Mouse (Mus musculus) erythroid progenitor cell, adult 5-6 weeks (primary cell): ENCODE data around the gene Lgr6. TPM values are rescaled to one million over a fixed set of nuclear protein-coding genes. Genes with fewer than 3 reads are reported as not detected.

Source experiments
- ATAC-seq: replicated peaks from 2 replicates; pipeline ENCODE4 v1.8.0; 2016; ENCODE audit warnings: moderate number of reproducible peaks, mild to moderate bottlenecking, moderate TSS enrichment, inconsistent platforms; ENCODE audit not compliant: poor library complexity, low FRiP score, severe bottlenecking
- total RNA-seq, 2 experiments: library from RNA; stranded (forward) in 1 of 2; stranded (reverse) in 1 of 2; fragments of 150-400 nt in 1 of 2; fragments of 186-747, 209-891 nt in 1 of 2; gene quantifications; 2 replicates each; pipeline versions ENCODE4 v1.2.3 to v1.2.4; 2015 to 2017; ENCODE audit warnings: low replicate concordance in 2 of 2

The Lgr6 gene
- total RNA-seq, 2 experiments from 2014 or later: not detected

DNA sequence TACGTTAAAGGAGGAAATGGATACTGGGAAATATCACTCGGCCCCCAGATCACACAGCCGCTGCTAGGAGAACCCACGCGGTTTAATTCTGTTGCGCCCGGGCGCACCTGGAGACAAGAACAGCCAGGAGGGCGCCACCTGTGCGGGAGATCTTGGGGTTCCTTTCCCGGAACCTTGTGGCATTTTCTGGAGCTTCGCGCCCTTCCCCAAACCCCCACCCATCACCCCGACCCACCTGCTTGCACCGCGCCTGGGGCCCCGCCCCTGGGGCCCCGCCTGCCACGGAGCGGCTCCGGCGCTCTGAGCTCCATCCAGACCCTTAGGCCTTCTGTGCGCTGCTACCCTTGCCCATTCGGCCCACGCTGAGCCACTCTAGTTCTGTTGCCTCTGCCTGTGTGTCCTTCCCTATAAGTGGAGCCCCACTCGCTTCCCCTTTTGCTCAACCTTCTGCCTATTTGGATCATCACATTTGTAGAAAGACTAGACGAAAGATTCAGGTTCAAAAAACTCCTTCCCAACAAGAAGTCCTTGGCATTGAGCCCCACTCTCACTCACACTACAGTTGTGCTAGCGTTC lies 19.7 kb downstream of the Lgr6 start:
- ATAC-seq: no peak

DNA sequence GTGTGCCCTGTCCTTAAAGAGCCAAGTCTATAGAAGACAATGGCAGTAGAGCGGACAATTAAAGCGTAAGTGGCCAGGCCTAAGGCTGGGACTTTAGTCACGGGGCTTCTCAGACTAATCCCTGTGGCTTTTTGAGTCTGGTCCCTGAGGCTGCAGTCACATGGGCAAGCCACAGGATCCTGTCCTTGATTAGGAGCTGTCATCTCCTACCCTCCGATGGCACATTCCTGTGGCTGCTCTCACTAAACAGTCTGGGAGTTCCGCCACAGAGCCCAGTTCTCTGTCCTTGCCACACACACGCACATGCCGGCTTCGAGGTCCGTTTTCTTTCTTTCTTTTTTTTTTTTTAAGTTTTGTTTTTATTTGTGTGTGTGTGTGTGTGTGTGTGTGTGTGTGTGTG lies 21.6 kb downstream of the Lgr6 start:
- no peak for ATAC-seq

GRCm38 (mm10) chr1:135082267-135082666 lies 22.8 kb downstream of the Lgr6 start:
- ATAC-seq: no peak

DNA sequence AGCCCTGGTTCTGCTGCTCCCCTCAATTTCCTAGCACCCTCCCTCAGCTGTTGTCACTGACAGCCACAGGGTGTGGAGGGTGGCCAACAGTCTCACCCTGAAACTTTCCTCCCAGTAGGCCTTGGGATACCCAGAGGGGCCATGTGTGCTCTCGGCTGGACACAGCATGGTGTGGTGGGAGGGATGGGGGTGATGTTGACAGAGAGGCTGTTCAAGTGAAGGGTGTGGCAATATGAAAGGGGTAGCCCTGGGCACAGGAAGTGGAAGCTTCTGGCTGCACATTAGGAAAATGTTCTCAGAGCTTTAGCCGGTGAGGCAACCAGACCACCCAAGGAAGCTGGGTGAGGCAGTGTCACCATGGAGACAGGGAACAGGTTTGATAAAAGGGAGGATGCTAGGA lies 26.1 kb downstream of the Lgr6 start:
- ATAC-seq: no peak

- no peak for ATAC-seq
Measured at GRCm38 (mm10) chr1:135076470-135076869, 28.6 kb downstream of the Lgr6 start.

DNA sequence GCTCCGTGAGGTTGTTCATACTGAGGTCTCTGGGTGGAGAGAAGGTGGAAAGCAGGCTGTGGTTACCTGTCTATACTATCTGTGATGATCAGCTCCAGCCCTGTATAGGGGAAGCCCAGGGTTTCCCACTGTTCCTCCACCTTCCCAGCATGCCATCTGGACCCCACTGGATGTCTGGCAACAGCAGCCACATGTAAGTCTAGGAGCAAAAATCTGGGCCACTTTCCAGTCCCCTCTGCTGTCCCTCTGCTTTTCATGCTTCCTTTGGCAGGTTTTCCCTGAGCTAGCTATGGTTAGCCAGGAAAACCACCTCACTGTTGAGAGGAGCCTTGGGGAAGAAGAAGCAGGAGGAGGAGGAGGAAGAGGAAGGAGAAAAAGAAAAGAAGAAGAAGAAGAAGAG lies 29.8 kb downstream of the Lgr6 start:
- no peak for ATAC-seq

GRCm38 (mm10) chr1:135072643-135073042 lies 32.4 kb downstream of the Lgr6 start:
- ATAC-seq: no peak

DNA sequence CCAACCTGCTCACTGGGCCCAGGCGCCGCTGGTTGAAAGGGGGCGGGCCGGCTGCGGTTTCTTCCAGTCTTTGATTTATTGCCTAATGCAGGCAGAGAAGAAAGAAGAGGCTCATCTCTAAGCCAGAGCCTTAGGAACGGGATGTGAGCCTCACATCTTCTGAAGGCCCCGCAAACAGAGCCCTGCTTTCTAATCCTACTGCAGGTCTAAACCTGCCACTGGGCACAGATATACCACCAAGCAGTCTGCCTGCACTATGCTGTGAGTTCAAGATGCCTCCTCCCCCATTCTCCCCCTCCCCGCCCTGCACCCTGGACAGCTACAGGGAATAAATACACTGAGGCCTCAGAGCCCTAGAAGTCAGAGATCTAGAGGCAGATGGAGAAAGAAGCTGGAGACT lies 35.2 kb downstream of the Lgr6 start:
- no peak for ATAC-seq

DNA sequence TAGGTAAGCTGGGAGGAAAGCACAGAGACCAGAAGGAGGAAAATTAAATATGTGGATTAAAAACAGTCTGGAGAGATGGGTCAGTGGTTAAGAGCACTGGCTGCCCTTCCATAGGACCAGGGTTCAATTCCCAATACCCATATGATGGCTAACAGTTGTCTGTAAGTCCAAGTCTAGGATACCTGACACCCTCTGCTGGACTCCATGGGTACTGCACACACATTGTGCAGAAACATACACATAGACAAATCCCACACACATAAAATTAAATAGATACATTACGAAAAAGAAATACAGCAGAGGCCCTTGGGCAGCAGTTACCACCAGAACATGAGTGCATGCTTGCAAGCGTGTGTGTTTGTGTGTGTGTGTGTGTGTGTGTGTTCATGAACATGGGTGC lies 40.6 kb downstream of the Lgr6 start:
- no peak for ATAC-seq

DNA sequence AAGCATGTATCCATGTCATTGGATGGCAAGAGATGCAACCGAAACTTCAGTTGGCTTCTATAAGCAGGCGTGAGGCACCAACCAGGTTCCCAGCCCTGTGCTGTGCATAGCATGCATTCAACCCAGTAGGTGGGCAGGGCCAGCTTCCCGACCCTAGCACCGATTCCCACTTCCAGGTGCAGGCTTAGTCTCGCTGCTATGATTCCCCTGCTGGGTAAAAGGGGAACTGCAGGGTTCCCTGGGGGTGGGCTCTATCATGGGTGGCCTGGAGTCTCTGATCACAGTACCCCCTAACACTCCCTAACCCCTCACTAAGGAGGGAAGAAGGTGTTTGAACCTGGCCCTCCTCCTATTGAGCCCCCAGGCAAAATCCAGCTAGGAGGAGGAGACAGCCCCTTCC lies 42.1 kb downstream of the Lgr6 start:
- ATAC-seq: no peak

- ATAC-seq: no peak
Measured at GRCm38 (mm10) chr1:135061300-135061699, 43.8 kb downstream of the Lgr6 start.

DNA sequence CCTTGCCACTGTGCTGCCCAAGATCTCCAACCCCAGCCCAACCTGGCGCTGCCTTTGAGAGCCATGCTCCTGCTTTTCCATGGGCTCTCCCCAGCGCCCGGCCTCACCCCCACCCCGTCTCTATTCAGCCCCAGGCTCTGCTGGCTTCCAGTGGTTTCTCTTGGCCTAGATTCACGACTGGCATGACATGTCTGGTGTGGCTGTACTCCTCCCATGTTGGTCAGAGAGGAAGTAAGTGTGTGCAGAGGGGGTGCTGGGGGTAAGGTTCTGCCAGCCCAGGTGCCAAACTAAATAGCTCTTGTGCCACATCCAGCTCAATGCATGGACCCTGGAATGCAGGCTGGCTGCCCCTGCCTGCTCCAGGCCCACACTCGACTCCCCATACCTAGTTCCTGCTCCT lies 44.9 kb downstream of the Lgr6 start:
- ATAC-seq: no peak

DNA sequence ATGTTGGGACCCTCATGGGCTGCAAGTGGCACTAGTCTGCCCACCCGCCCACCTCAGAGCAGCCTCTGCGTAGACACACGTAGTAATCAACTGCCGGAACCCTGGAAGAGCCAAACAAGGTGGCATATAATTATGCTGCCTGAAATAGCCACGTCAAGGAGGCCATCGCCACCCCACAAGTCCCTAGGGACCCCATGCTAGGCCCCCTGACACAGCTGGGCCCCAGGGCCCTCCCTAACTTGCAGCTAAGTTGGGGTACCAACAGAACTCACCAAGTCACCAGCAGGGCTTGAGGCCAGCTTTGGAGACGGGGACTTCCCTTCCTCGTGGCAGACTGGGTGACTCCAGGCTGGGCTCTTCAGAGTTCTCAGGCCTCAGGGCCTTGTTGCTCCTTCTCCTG lies 48.2 kb downstream of the Lgr6 start:
- ATAC-seq: no peak

GRCm38 (mm10) chr1:135054121-135054520 lies 51.0 kb downstream of the Lgr6 start:
- no peak for ATAC-seq

DNA sequence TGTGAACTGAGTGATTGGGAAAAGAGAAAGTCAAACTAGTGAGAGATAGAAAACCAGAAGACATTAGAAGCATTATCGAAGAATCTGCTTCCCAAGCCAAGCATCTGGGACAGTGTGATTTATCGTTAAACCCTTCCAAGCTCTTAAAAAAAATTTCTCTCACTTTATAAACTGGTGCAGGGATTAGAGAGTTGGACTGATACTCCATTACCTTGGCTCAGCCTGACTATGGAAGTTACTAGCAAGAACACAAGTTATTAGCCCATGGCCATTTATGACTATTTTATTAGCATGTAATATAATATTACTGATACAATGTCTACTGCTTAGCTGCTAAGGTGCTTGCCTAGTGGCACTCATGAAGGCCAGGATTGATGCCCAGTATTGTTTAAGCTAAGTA lies 60.6 kb downstream of the Lgr6 start:
- ATAC-seq: no peak

- no peak for ATAC-seq
Measured at GRCm38 (mm10) chr1:135036297-135036696, 68.8 kb downstream of the Lgr6 start.

DNA sequence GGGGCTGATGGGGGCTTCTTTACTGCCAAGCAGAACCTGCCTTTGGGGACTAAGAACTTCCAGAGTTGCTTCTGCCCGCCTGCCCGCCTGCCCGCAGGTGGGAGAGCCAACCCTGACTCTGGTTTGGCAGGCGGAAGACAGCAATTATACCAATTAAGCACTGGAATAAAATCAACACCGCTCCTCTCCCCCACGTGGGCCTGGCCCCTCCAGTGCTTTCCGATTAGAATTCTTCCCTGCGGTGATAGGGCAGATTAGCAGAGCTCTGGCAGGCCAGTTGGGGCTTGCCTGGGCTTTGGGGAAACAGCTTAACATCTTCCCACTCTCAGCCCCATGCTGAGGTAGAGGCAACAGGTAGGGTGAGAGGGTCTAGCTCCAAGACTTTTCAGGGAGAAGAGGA lies 72.4 kb downstream of the Lgr6 start:
- ATAC-seq: no peak

DNA sequence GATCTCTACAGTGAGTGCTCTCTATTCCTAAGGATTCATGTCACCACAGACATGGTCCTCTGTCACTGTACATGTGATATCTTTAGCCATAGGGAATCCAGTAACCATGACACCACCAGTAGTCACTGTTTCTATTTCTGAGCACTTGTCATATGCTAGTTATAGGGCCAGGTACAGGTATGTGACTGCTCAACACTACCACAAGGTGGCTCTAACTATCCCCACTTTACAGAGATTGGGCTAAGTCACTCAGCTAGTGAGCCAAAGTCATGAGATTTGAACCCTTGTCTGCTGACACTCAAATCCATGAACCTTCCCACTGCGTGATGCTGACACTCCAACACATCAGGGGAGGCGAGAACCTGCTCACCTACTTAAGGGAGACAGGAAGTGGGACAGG lies 75.0 kb downstream of the Lgr6 start:
- no peak for ATAC-seq

DNA sequence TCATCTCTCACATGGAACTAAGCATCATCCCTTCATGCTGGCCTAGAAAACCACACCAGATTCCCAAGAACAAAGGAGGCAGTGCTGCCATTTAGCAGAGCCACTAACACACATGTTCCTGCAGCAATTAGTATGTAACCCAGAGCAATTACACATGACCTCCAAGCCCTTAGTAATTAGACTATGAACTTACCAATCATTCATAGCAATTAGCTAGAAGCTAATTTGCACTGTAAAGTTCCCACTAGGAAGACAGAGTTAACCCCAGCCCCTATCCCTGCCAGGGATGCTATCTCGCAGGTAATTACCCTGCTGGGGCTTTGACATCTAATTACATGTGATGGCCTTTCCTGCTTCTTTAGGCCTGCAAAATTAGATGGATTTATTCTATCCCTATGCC lies 78.8 kb downstream of the Lgr6 start:
- no peak for ATAC-seq

DNA sequence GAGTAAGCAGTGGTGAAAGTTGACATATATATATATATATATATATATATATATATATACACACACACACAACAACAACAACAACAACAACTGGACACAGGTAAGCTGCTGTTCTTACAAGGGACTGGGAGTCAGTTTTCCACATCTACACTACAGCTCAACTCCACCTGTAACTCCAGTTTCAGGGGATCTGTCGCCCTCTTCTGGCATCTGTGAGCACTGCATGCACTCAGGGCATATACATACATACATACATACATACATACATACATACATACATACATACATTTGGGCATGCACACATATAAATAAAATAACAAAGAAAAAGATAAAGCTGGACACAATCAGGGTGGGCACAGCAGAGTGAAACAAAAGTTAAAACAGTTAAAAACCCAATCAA lies 81.5 kb downstream of the Lgr6 start:
- no peak for ATAC-seq

GRCm38 (mm10) chr1:135021936-135022335 lies 83.1 kb downstream of the Lgr6 start:
- no peak for ATAC-seq

DNA sequence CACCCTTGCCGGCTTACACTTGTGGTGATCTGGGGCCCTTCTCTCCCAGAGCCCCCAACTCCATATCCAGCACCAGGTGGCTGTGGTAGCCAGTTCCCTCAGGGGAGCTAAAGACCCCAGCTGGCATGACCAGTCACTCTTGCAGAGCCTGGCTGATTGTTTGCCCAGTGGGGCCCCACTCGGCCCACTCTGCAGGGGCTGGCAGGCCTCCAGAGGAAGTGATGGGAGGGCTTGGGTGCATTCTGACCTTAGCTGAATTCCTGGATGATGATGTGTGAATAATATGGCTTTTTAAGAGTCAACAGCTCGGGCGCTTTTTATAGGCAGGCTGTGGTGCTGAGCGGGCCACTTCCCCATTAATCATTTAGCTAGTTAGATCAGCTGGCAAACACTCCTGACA lies 84.1 kb downstream of the Lgr6 start:
- ATAC-seq: no peak
